Mouse (Mus musculus) retina, postnatal 7 days (tissue): ENCODE results near the gene Cachd1.

Experiments
- DNase-seq: peaks from one replicate; pipeline ENCODE4 v3.0.0-alpha.2; 2012; ENCODE audit warnings: low read depth, low spot score

Gene Cachd1

GRCm38 (mm10) chr4:100865962-100866703, 89.7 kb downstream of the Cachd1 start:
- no peak for DNase-seq

GRCm38 (mm10) chr4:100877351-100877750, 100.9 kb downstream of the Cachd1 start:
- DNase-seq = no peak

- DNase-seq = no peak
These were observed 102.9 kb downstream of the Cachd1 start for GRCm38 (mm10) chr4:100879414-100879813.

GRCm38 (mm10) chr4:100880075-100880474, 103.6 kb downstream of the Cachd1 start:
- no peak for DNase-seq

- DNase-seq = no peak
These were observed 109.6 kb downstream of the Cachd1 start for GRCm38 (mm10) chr4:100885793-100886742.

- no peak for DNase-seq
These were observed 110.4 kb downstream of the Cachd1 start for GRCm38 (mm10) chr4:100886743-100887416.

GRCm38 (mm10) chr4:100890106-100890970, 113.9 kb downstream of the Cachd1 start:
- DNase-seq = no peak

GRCm38 (mm10) chr4:100893739-100894138, 117.3 kb downstream of the Cachd1 start:
- DNase-seq = no peak

- DNase-seq = no peak
These were observed 117.7 kb downstream of the Cachd1 start for GRCm38 (mm10) chr4:100894142-100894541.

GRCm38 (mm10) chr4:100896260-100897010, 120.0 kb downstream of the Cachd1 start:
- DNase-seq = no peak

- no peak for DNase-seq
These were observed 121.5 kb downstream of the Cachd1 start for GRCm38 (mm10) chr4:100897943-100898342.

GRCm38 (mm10) chr4:100909694-100910340, 133.3 kb downstream of the Cachd1 start:
- DNase-seq = no peak

- no peak for DNase-seq
These were observed 134.3 kb downstream of the Cachd1 start for GRCm38 (mm10) chr4:100910605-100911330.

- no peak for DNase-seq
These were observed 135.2 kb downstream of the Cachd1 start for GRCm38 (mm10) chr4:100911658-100912057.

- no peak for DNase-seq
These were observed 137.2 kb downstream of the Cachd1 start for GRCm38 (mm10) chr4:100913666-100914065.

- no peak for DNase-seq
These were observed 138.1 kb downstream of the Cachd1 start for GRCm38 (mm10) chr4:100914532-100914931.

- no peak for DNase-seq
These were observed 138.6 kb downstream of the Cachd1 start for GRCm38 (mm10) chr4:100915093-100915492.

GRCm38 (mm10) chr4:100917511-100917910, 141.0 kb downstream of the Cachd1 start:
- no peak for DNase-seq

GRCm38 (mm10) chr4:100920413-100920812, 143.9 kb downstream of the Cachd1 start:
- no peak for DNase-seq
